Mouse (Mus musculus): ENCODE results near the gene Dtymk. TPM values are rescaled to one million over a fixed set of nuclear protein-coding genes. Genes with fewer than 3 reads are reported as not detected.
"Not testable (repeated sequence)": the region's sequence is repeated elsewhere in the genome, so short reads cannot be mapped to it uniquely, and the experiment has no call there.

Gene Dtymk
- polyA plus RNA-seq, 1 experiment, result 44.0 TPM

GRCm38 (mm10) chr1:93794526-93794925 is 7.2 kb downstream of the Dtymk start:
- WGBS, result 95% methylated on average over 8 of the region's 8 CpGs

GRCm38 (mm10) chr1:93786912-93787311 is 14.8 kb downstream of the Dtymk start:
- H3K36me3 ChIP-seq (ENCODE audit: control insufficient read depth, insufficient read depth, low read length), result peaks cover 37% of the 10 kb centered on the region
- 100% methylated on average over 2 of the region's 2 CpGs for WGBS
- H3K27ac ChIP-seq (ENCODE audit: insufficient read depth, low read length), result no peak overlapping the region
- H3K4me1 ChIP-seq (ENCODE audit: control insufficient read depth, insufficient read depth, insufficient read length), result no peaks in the 10 kb centered on the region
- H3K27me3 ChIP-seq (ENCODE audit: control insufficient read depth, insufficient read depth, low read length), result no peaks in the 10 kb centered on the region
- no peak for DNase-seq (ENCODE audit: low read depth in 1 of 2, low spot score in 2 of 2)
- TF ChIP-seq POLR2A (IDR thresholded peaks at IDR 0.05; ENCODE audit: low read depth, low read length) (no peak), CTCF (IDR thresholded peaks at IDR 0.05; ENCODE audit: extremely low read depth, insufficient read depth, insufficient read length, insufficient replicate concordance) (no peak)
- H3K4me3 ChIP-seq (ENCODE audit: extremely low read depth, insufficient read depth, insufficient read length), result no peak overlapping the region

More at GRCm38 (mm10) chr1:93794526-93794925, 7.2 kb downstream of the Dtymk start:
- no peak overlapping the region for H3K4me3 ChIP-seq (ENCODE audit: extremely low read depth, insufficient read depth, insufficient read length)
- DNase-seq (ENCODE audit: low read depth in 1 of 2, low spot score in 2 of 2), result no peak
- TF ChIP-seq POLR2A (IDR thresholded peaks at IDR 0.05; ENCODE audit: low read depth, low read length) (no peak), CTCF (IDR thresholded peaks at IDR 0.05; ENCODE audit: extremely low read depth, insufficient read depth, insufficient read length, insufficient replicate concordance) (no peak)
- no peak overlapping the region for H3K27ac ChIP-seq (ENCODE audit: insufficient read depth, low read length)
- H3K4me1 ChIP-seq (ENCODE audit: control insufficient read depth, insufficient read depth, insufficient read length), result no peaks in the 10 kb centered on the region
- H3K27me3 ChIP-seq (ENCODE audit: control insufficient read depth, insufficient read depth, low read length), result no peaks in the 10 kb centered on the region
- H3K36me3 ChIP-seq (ENCODE audit: control insufficient read depth, insufficient read depth, low read length), result peaks cover 17% of the 10 kb centered on the region

- no peak overlapping the region for H3K4me3 ChIP-seq (ENCODE audit: extremely low read depth, insufficient read depth, insufficient read length)
- no peak overlapping the region for H3K27ac ChIP-seq (ENCODE audit: insufficient read depth, low read length)
- peaks cover 43% of the 10 kb centered on the region for H3K36me3 ChIP-seq (ENCODE audit: control insufficient read depth, insufficient read depth, low read length)
- TF ChIP-seq POLR2A (IDR thresholded peaks at IDR 0.05; ENCODE audit: low read depth, low read length) (no peak), CTCF (IDR thresholded peaks at IDR 0.05; ENCODE audit: extremely low read depth, insufficient read depth, insufficient read length, insufficient replicate concordance) (no peak)
- 96% methylated on average over 5 of the region's 5 CpGs for WGBS
- H3K4me1 ChIP-seq (ENCODE audit: control insufficient read depth, insufficient read depth, insufficient read length), result no peaks in the 10 kb centered on the region
- DNase-seq (ENCODE audit: low read depth in 1 of 2, low spot score in 2 of 2), result no peak
- no peaks in the 10 kb centered on the region for H3K27me3 ChIP-seq (ENCODE audit: control insufficient read depth, insufficient read depth, low read length)
Observed at GRCm38 (mm10) chr1:93776686-93777085, 25.0 kb downstream of the Dtymk start.

- Histone ChIP-seq H3K36me3 (ENCODE audit: control insufficient read depth, insufficient read depth, low read length) (peaks cover 15% of the 10 kb centered on the region), H3K27ac (ENCODE audit: insufficient read depth, low read length) (no peak overlapping the region), H3K4me3 (ENCODE audit: extremely low read depth, insufficient read depth, insufficient read length) (no peak overlapping the region), H3K27me3 (ENCODE audit: control insufficient read depth, insufficient read depth, low read length) (no peaks in the 10 kb centered on the region), H3K4me1 (ENCODE audit: control insufficient read depth, insufficient read depth, insufficient read length) (no peaks in the 10 kb centered on the region)
- over 99% methylated on average over 3 of the region's 3 CpGs for WGBS
- DNase-seq (ENCODE audit: low read depth in 1 of 2, low spot score in 2 of 2), result no peak
- TF ChIP-seq POLR2A (IDR thresholded peaks at IDR 0.05; ENCODE audit: low read depth, low read length) (no peak), CTCF (IDR thresholded peaks at IDR 0.05; ENCODE audit: extremely low read depth, insufficient read depth, insufficient read length, insufficient replicate concordance) (no peak)
Observed at GRCm38 (mm10) chr1:93769901-93770300, 31.8 kb downstream of the Dtymk start.

- DNase-seq (ENCODE audit: low read depth in 1 of 2, low spot score in 2 of 2), result no peak
- Histone ChIP-seq H3K4me3 (ENCODE audit: extremely low read depth, insufficient read depth, insufficient read length) (no peak overlapping the region), H3K27ac (ENCODE audit: insufficient read depth, low read length) (no peak overlapping the region), H3K36me3 (ENCODE audit: control insufficient read depth, insufficient read depth, low read length) (peaks cover 7% of the 10 kb centered on the region), H3K27me3 (ENCODE audit: control insufficient read depth, insufficient read depth, low read length) (no peaks in the 10 kb centered on the region), H3K4me1 (ENCODE audit: control insufficient read depth, insufficient read depth, insufficient read length) (no peaks in the 10 kb centered on the region)
- WGBS, result 94% methylated on average over 6 of the region's 6 CpGs
- TF ChIP-seq POLR2A (IDR thresholded peaks at IDR 0.05; ENCODE audit: low read depth, low read length), result no peak
- TF ChIP-seq CTCF (IDR thresholded peaks at IDR 0.05; ENCODE audit: extremely low read depth, insufficient read depth, insufficient read length, insufficient replicate concordance), result no peak
Observed at GRCm38 (mm10) chr1:93767600-93767999, 34.1 kb downstream of the Dtymk start.

GRCm38 (mm10) chr1:93764871-93765591 is 36.7 kb downstream of the Dtymk start:
- H3K27ac ChIP-seq (ENCODE audit: insufficient read depth, low read length), result no peak overlapping the region
- DNase-seq (ENCODE audit: low read depth in 1 of 2, low spot score in 2 of 2), result no peak
- 83% methylated on average over 9 of the region's 9 CpGs for WGBS
- H3K4me3 ChIP-seq (ENCODE audit: extremely low read depth, insufficient read depth, insufficient read length), result no peak overlapping the region
- no peak for TF ChIP-seq POLR2A (IDR thresholded peaks at IDR 0.05; ENCODE audit: low read depth, low read length)
- no peak for TF ChIP-seq CTCF (IDR thresholded peaks at IDR 0.05; ENCODE audit: extremely low read depth, insufficient read depth, insufficient read length, insufficient replicate concordance)
- H3K4me1 ChIP-seq (ENCODE audit: control insufficient read depth, insufficient read depth, insufficient read length), result no peaks in the 10 kb centered on the region
- H3K27me3 ChIP-seq (ENCODE audit: control insufficient read depth, insufficient read depth, low read length), result no peaks in the 10 kb centered on the region
- peaks cover 7% of the 10 kb centered on the region for H3K36me3 ChIP-seq (ENCODE audit: control insufficient read depth, insufficient read depth, low read length)

GRCm38 (mm10) chr1:93763531-93763930 is 38.2 kb downstream of the Dtymk start:
- not testable (repeated sequence) for H3K4me3 ChIP-seq (ENCODE audit: extremely low read depth, insufficient read depth, insufficient read length); H3K27me3 ChIP-seq (ENCODE audit: control insufficient read depth, insufficient read depth, low read length); DNase-seq (ENCODE audit: low read depth in 1 of 2, low spot score in 2 of 2); H3K36me3 ChIP-seq (ENCODE audit: control insufficient read depth, insufficient read depth, low read length); H3K4me1 ChIP-seq (ENCODE audit: control insufficient read depth, insufficient read depth, insufficient read length); H3K27ac ChIP-seq (ENCODE audit: insufficient read depth, low read length)
- 88% methylated on average over 3 of the region's 3 CpGs for WGBS
